ENCODE assay signal across 9 mouse cellular contexts in the genomic region with DNA sequence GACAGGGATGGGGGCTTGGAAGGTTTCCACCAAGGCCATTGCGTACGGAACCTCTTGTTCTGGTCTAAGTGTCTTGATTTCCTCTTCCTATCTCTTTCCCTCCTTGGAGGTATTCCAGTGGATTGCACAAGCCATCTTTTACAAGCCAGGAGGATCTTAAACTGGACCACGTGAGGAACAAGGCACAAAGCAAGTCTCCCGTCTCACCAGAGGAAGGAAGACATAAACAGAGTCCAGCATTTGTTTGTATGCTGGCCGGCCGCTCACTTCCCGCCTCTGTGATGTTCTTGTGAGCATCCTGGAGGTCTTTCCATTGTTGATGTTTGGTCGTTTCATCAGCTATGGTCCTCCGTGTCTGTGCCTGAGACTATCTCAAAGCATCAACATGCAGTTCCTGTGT.
A peak's percentile ranks its signal among the peaks of the same experiment; 100 is the strongest.
DNase-seq lines count a peak whose midpoint lies in the region; ATAC-seq and TF ChIP-seq lines count a peak whose summit lies in the region.
"Had no signal": no experiment of that assay in that cellular context is flagged by ENCODE, and none has a peak within 500 bp of the region (broad histone marks: within the 10 kb centered on the region; RNA-seq: fewer than 3 reads in every experiment).

No protein-coding gene starts in this region.

- H3K9ac ChIP-seq in midbrain, embryonic 11.5 days (ENCODE audit: low read length): no peak overlapping the region
- no peak overlapping the region for H3K9ac ChIP-seq in midbrain, embryonic 13.5 days (replicated peaks)
- H3K9ac ChIP-seq in forebrain, embryonic 16.5 days (replicated peaks; ENCODE audit: low read depth, low read length): no peak overlapping the region
- H3K9ac ChIP-seq: stomach, embryonic 15.5 days had no signal

- no peaks in the 10 kb centered on the region for H3K36me3 ChIP-seq in midbrain, embryonic 11.5 days (ENCODE audit: control insufficient read depth, insufficient read depth, low read length)
- H3K36me3 ChIP-seq in midbrain, embryonic 13.5 days: no peaks in the 10 kb centered on the region
- H3K36me3 ChIP-seq in forebrain, embryonic 16.5 days (ENCODE audit: control insufficient read depth, insufficient read depth): no peaks in the 10 kb centered on the region
- H3K36me3 ChIP-seq: stomach, embryonic 15.5 days had no signal

- H3K27ac ChIP-seq in midbrain, embryonic 11.5 days (ENCODE audit: low read depth, low read length): no peak overlapping the region
- H3K27ac ChIP-seq in midbrain, embryonic 13.5 days: no peak overlapping the region
- no peak overlapping the region for H3K27ac ChIP-seq in forebrain, embryonic 16.5 days (ENCODE audit: low read length)
- H3K27ac ChIP-seq: stomach, embryonic 15.5 days had no signal

- TF ChIP-seq CTCF in lung, adult 2 months (IDR thresholded peaks at IDR 0.05; ENCODE audit: insufficient read depth, low read length): no peak

- H3K27me3 ChIP-seq in midbrain, embryonic 11.5 days (ENCODE audit: control insufficient read depth, insufficient read depth, low read length): no peaks in the 10 kb centered on the region
- no peaks in the 10 kb centered on the region for H3K27me3 ChIP-seq in midbrain, embryonic 13.5 days
- H3K27me3 ChIP-seq in forebrain, embryonic 16.5 days (replicated peaks; ENCODE audit: control insufficient read depth, insufficient read depth, low read length): no peaks in the 10 kb centered on the region
- H3K27me3 ChIP-seq: stomach, embryonic 15.5 days had no signal

- H3K4me3 ChIP-seq in midbrain, embryonic 11.5 days (ENCODE audit: low read depth, low read length): no peak overlapping the region
- no peak overlapping the region for H3K4me3 ChIP-seq in midbrain, embryonic 13.5 days (replicated peaks)
- H3K4me3 ChIP-seq in lung, adult 2 months (replicated peaks; ENCODE audit: extremely low read depth, low read depth, low read length): no peak overlapping the region
- no peak overlapping the region for H3K4me3 ChIP-seq in forebrain, embryonic 16.5 days (replicated peaks; ENCODE audit: low read length)
- H3K4me3 ChIP-seq: stomach, embryonic 15.5 days had no signal

- WGBS in midbrain, embryonic 11.5 days: 83% methylated on average over 9 of the region's 9 CpGs
- WGBS in midbrain, embryonic 13.5 days: 84% methylated on average over 9 of the region's 9 CpGs
- 22% methylated on average over 9 of the region's 9 CpGs for WGBS in lung, adult 2 months
- 85% methylated on average over 9 of the region's 9 CpGs for WGBS in forebrain, embryonic 16.5 days

- H3K4me1 ChIP-seq in midbrain, embryonic 11.5 days (ENCODE audit: control insufficient read depth, insufficient read depth, low read length): no peaks in the 10 kb centered on the region
- no peaks in the 10 kb centered on the region for H3K4me1 ChIP-seq in midbrain, embryonic 13.5 days (replicated peaks)
- no peaks in the 10 kb centered on the region; the same call in none of the 2 replicates for H3K4me1 ChIP-seq in lung, adult 2 months (ENCODE audit: control insufficient read depth, insufficient read depth, low read length)
- no peaks in the 10 kb centered on the region; the same call in 1 of the 2 replicates for H3K4me1 ChIP-seq in forebrain, embryonic 16.5 days (replicated peaks; ENCODE audit: control insufficient read depth, insufficient read depth, low read length)
- H3K4me1 ChIP-seq: stomach, embryonic 15.5 days had no signal

- TF ChIP-seq POLR2A in lung, adult 2 months (IDR thresholded peaks at IDR 0.05; ENCODE audit: borderline replicate concordance, extremely low read depth, low read depth, low read length): no peak

- no peak overlapping the region for H3K4me2 ChIP-seq in midbrain, embryonic 11.5 days
- no peak overlapping the region for H3K4me2 ChIP-seq in midbrain, embryonic 13.5 days (replicated peaks)
- H3K4me2 ChIP-seq in forebrain, embryonic 16.5 days (ENCODE audit: low read length): no peak overlapping the region
- H3K4me2 ChIP-seq: stomach, embryonic 15.5 days had no signal

- ATAC-seq in midbrain, embryonic 11.5 days (ENCODE audit: low FRiP score): no peak
- ATAC-seq in midbrain, embryonic 13.5 days: no peak
- no peak for ATAC-seq in forebrain, embryonic 16.5 days

- peak; percentile 9 for DNase-seq in adrenal gland, adult 8-10 months
- DNase-seq in adrenal gland, adult 18-20 months (ENCODE audit: low spot score in 2 of 2): no peak
- DNase-seq in midbrain, embryonic 11.5 days (ENCODE audit: low spot score, missing footprints): peak; percentile 10
- DNase-seq in lung, adult 2 months: peak; percentile 48
- DNase-seq in urinary bladder, postnatal 25 days (ENCODE audit: low spot score): peak; percentile 8
- DNase-seq in retina, embryonic 14.5 days (ENCODE audit: low spot score): no peak

- no peaks in the 10 kb centered on the region for H3K9me3 ChIP-seq in midbrain, embryonic 11.5 days (ENCODE audit: control insufficient read depth, low read length)
- no peaks in the 10 kb centered on the region for H3K9me3 ChIP-seq in midbrain, embryonic 13.5 days
- H3K9me3 ChIP-seq in forebrain, embryonic 16.5 days (ENCODE audit: control insufficient read depth, low read length): no peaks in the 10 kb centered on the region
- H3K9me3 ChIP-seq: stomach, embryonic 15.5 days had no signal

Comparison
In these comparisons a context has a peak if more than half of its experiments do, and no peak if none do; other contexts are left out.
1. DNase-seq: peak in adrenal gland, adult 8-10 months (single experiment), midbrain, embryonic 11.5 days (single experiment), lung, adult 2 months (single experiment) and urinary bladder, postnatal 25 days (single experiment); none in adrenal gland, adult 18-20 months (0 of 2) and retina, embryonic 14.5 days (single experiment).